Mouse (Mus musculus) CH12.LX (cell line): ENCODE measurements around the gene Slc25a28. TPM values are rescaled to one million over a fixed set of nuclear protein-coding genes. Genes with fewer than 3 reads are reported as not detected.

Experiments
- DNase-seq: peaks from one replicate; pipeline ENCODE4 v3.0.0-alpha.2; 2013; ENCODE audit errors: extremely low read depth
- H3K27ac ChIP-seq: 2 replicates; pipeline ENCODE4 v1.5.1; 2012; ENCODE audit warnings: low read depth, mild to moderate bottlenecking, control low read depth, moderate library complexity; ENCODE audit not compliant: insufficient read depth
- H3K27me3 ChIP-seq: replicated peaks from 2 replicates; pipeline ENCODE3; 2012; ENCODE audit warnings: inconsistent platforms
- H3K36me3 ChIP-seq, 2 experiments: replicated peaks in 1 of 2; 2 replicates each; pipeline versions ENCODE3 to v1.6.1; 2012; ENCODE audit warnings: inconsistent platforms in 1 of 2, low read length in 1 of 2, mild to moderate bottlenecking in 1 of 2, mixed read lengths in 1 of 2, moderate library complexity in 1 of 2; ENCODE audit not compliant: control insufficient read depth in 1 of 2, insufficient read depth in 1 of 2
- H3K4me1 ChIP-seq, 2 experiments: 2 replicates each; pipeline ENCODE4 v1.6.1; 2012; ENCODE audit warnings: inconsistent platforms in 1 of 2, moderate library complexity in 1 of 2; ENCODE audit not compliant: insufficient read depth in 2 of 2, control insufficient read depth in 1 of 2
- H3K4me2 ChIP-seq: 2 replicates; pipeline ENCODE4 v1.6.1; 2012; ENCODE audit warnings: low read depth, mild to moderate bottlenecking, control low read depth; ENCODE audit not compliant: poor library complexity, insufficient read depth, severe bottlenecking
- H3K4me3 ChIP-seq, 3 experiments: fragments of 150-350 bp in 1 of 3; sonication (generic) in 1 of 3; replicated peaks in 1 of 3; 2 replicates each; pipeline versions ENCODE3 to v1.5.1; 2011 to 2012; ENCODE audit warnings: low read depth in 2 of 3, low read length in 2 of 3, mild to moderate bottlenecking in 2 of 3, moderate library complexity in 2 of 3, control low read depth in 1 of 3, improper control_type of control experiment in 1 of 3, inconsistent platforms in 1 of 3, mixed read lengths in 1 of 3; ENCODE audit not compliant: poor library complexity in 1 of 3
- H3K79me2 ChIP-seq: replicated peaks from 2 replicates; pipeline ENCODE4 v1.6.1; 2012; ENCODE audit warnings: mild to moderate bottlenecking, moderate library complexity; ENCODE audit not compliant: control insufficient read depth, poor library complexity, insufficient read depth, severe bottlenecking; ENCODE audit errors: extremely low read depth
- H3K9ac ChIP-seq: 2 replicates; pipeline ENCODE4 v1.6.1; 2012; ENCODE audit warnings: low read depth, mild to moderate bottlenecking, control low read depth, moderate library complexity; ENCODE audit not compliant: insufficient read depth
- H3K9me3 ChIP-seq: replicated peaks from 2 replicates; pipeline ENCODE3; 2012; ENCODE audit warnings: low read length, inconsistent platforms, mixed read lengths
- BHLHE40 ChIP-seq: IDR thresholded peaks from 2 replicates; pipeline ENCODE4 v1.6.1; 2011; ENCODE audit warnings: mild to moderate bottlenecking, low read depth, low read length, improper control_type of control experiment
- CHD1 ChIP-seq: IDR thresholded peaks from 2 replicates; pipeline ENCODE4 v1.6.1; 2012; ENCODE audit warnings: low read depth, low read length, improper control_type of control experiment, inconsistent platforms
- CTCF ChIP-seq, 2 experiments: IDR thresholded peaks in 1 of 2; conservative IDR thresholded peaks in 1 of 2; 2 replicates each; pipeline ENCODE4 v1.5.1; 2011 to 2012; ENCODE audit warnings: low read depth in 2 of 2, low read length in 2 of 2, improper control_type of control experiment in 1 of 2, inconsistent platforms in 1 of 2, mild to moderate bottlenecking in 1 of 2, moderate library complexity in 1 of 2
- ELF1 ChIP-seq: IDR thresholded peaks from 2 replicates; pipeline ENCODE4 v1.6.1; 2014; ENCODE audit warnings: low read depth, mild to moderate bottlenecking, inconsistent platforms, low read length, improper control_type of control experiment
- EP300 ChIP-seq: IDR thresholded peaks from 2 replicates; pipeline ENCODE4 v1.6.1; 2011; ENCODE audit warnings: low read length, improper control_type of control experiment
- ETS1 ChIP-seq: conservative IDR thresholded peaks from 2 replicates; pipeline ENCODE4 v1.6.1; 2012; ENCODE audit warnings: low read depth, mild to moderate bottlenecking, inconsistent platforms, low read length, improper control_type of control experiment, moderate library complexity
- GABPA ChIP-seq: IDR thresholded peaks from 2 replicates; pipeline ENCODE4 v1.6.1; 2012; ENCODE audit warnings: low read depth, low read length, improper control_type of control experiment, inconsistent platforms; ENCODE audit not compliant: insufficient replicate concordance
- IRF4 ChIP-seq: IDR thresholded peaks from 2 replicates; pipeline ENCODE4 v1.6.1; 2014; ENCODE audit warnings: low read depth, mild to moderate bottlenecking, inconsistent platforms, low read length, improper control_type of control experiment
- JUND ChIP-seq: conservative IDR thresholded peaks from 2 replicates; pipeline ENCODE4 v1.6.1; 2011; ENCODE audit warnings: low read depth, low read length, improper control_type of control experiment
- KAT2A ChIP-seq: IDR thresholded peaks from 2 replicates; pipeline ENCODE4 v1.6.1; 2012; ENCODE audit warnings: low read length, improper control_type of control experiment, inconsistent platforms; ENCODE audit not compliant: insufficient replicate concordance
- MAX ChIP-seq: IDR thresholded peaks from 2 replicates; pipeline ENCODE4 v1.6.1; 2011; ENCODE audit warnings: low read length, improper control_type of control experiment
- MAZ ChIP-seq: IDR thresholded peaks from 2 replicates; pipeline ENCODE4 v1.6.1; 2012; ENCODE audit warnings: low read depth, mild to moderate bottlenecking, inconsistent platforms, low read length, improper control_type of control experiment, moderate library complexity
- MEF2A ChIP-seq: IDR thresholded peaks from 2 replicates; pipeline ENCODE4 v1.6.1; 2014; ENCODE audit warnings: low read depth, mild to moderate bottlenecking, inconsistent platforms, low read length, improper control_type of control experiment, borderline replicate concordance
- MXI1 ChIP-seq: IDR thresholded peaks from 2 replicates; pipeline ENCODE4 v1.6.1; 2011; ENCODE audit warnings: mild to moderate bottlenecking, low read depth, low read length, improper control_type of control experiment
- MYC ChIP-seq: IDR thresholded peaks from 2 replicates; pipeline ENCODE4 v1.6.1; 2011; ENCODE audit warnings: low read depth, mild to moderate bottlenecking, improper control_type of control experiment, low read length
- NELFE ChIP-seq: IDR thresholded peaks from 2 replicates; pipeline ENCODE4 v1.6.1; 2011; ENCODE audit warnings: low read depth, low read length, improper control_type of control experiment
- PAX5 ChIP-seq: IDR thresholded peaks from 2 replicates; pipeline ENCODE4 v1.6.1; 2012; ENCODE audit warnings: low read length, inconsistent platforms, mixed read lengths
- POLR2AphosphoS2 ChIP-seq: IDR thresholded peaks from 2 replicates; pipeline ENCODE4 v1.6.1; 2011; ENCODE audit warnings: low read depth, low read length, improper control_type of control experiment
- RAD21 ChIP-seq: IDR thresholded peaks from 2 replicates; pipeline ENCODE4 v1.6.1; 2011; ENCODE audit warnings: low read depth, mild to moderate bottlenecking, low read length, improper control_type of control experiment, moderate library complexity
- SIN3A ChIP-seq: IDR thresholded peaks from 2 replicates; pipeline ENCODE4 v1.6.1; 2012; ENCODE audit warnings: low read length, improper control_type of control experiment, inconsistent platforms
- TCF12 ChIP-seq: IDR thresholded peaks from 2 replicates; pipeline ENCODE4 v1.6.1; 2014; ENCODE audit warnings: low read depth, mild to moderate bottlenecking, inconsistent platforms, low read length, improper control_type of control experiment
- UBTF ChIP-seq: IDR thresholded peaks from 2 replicates; pipeline ENCODE4 v1.6.1; 2012; ENCODE audit warnings: low read depth, mild to moderate bottlenecking, inconsistent platforms, low read length, improper control_type of control experiment, moderate library complexity
- ZC3H11A ChIP-seq: IDR thresholded peaks from 2 replicates; pipeline ENCODE4 v1.6.1; 2012; ENCODE audit warnings: low read depth, mild to moderate bottlenecking, inconsistent platforms, low read length, improper control_type of control experiment
- ZNF384 ChIP-seq: IDR thresholded peaks from 2 replicates; pipeline ENCODE4 v1.6.1; 2012; ENCODE audit warnings: low read depth, low read length, improper control_type of control experiment, inconsistent platforms
- dilution Hi-C: fragments of 300-500 bp; cut with MboI; formaldehyde crosslinking; loops from 2 replicates; pipeline ENCODE4 v1.14.3; 2020; ENCODE audit warnings: low sequenced_read_pairs; ENCODE audit not compliant: extremely low pct_unique_long_range_greater_than_20kb, extremely low pct_ligation_motif_present
- in situ Hi-C: fragments of 300-500 bp; cut with MboI; formaldehyde crosslinking; loops from 3 replicates; pipeline ENCODE4 v1.14.3; 2019; ENCODE audit warnings: low sequenced_read_pairs, low pct_ligation_motif_present, low pct_unique_long_range_greater_than_20kb, mixed read lengths
- polyA plus RNA-seq: library from polyadenylated mRNA; unstranded; fragments of >175 nt; gene quantifications from 2 replicates; pipeline ENCODE4 v1.2.1, GENCODE M21; 2012; ENCODE audit warnings: low read depth; ENCODE audit not compliant: insufficient read length
- total RNA-seq, 2 experiments: library from RNA; depleted of rRNA; stranded (reverse); fragments of 300-350 nt in 1 of 2; fragments of >200 nt in 1 of 2; gene quantifications; 2 replicates each; pipeline ENCODE4 v1.2.3; 2012 to 2014

Slc25a28 gene
- total and polyA plus RNA-seq, 3 experiments = 35.2 to 48.1 (median 37.8) TPM

GRCm38 (mm10) chr19:43695514-43695964, 20.9 kb upstream of the Slc25a28 start:
- Histone ChIP-seq H3K79me2 (no peaks in the 10 kb centered on the region), H3K9ac (no peak overlapping the region), H3K27me3 (no peaks in the 10 kb centered on the region), H3K27ac (no peak overlapping the region), H3K36me3 (peaks cover 10 to 53% of the 10 kb centered on the region in 2 experiments), H3K9me3 (no peaks in the 10 kb centered on the region), H3K4me2 (no peak overlapping the region), H3K4me3 (no peak overlapping the region), H3K4me1 (peaks cover 0 to 12% of the 10 kb centered on the region in 2 experiments; a peak in 1 of 4 replicates)
- DNase-seq = no peak
- no peak for TF ChIP-seq CTCF (conservative IDR thresholded peaks at IDR 0.05 in 1 of 2, IDR thresholded peaks at IDR 0.05 in 1 of 2; ENCODE audit: low read depth in 2 of 2, low read length in 2 of 2)
- no peak for TF ChIP-seq PAX5
- TF ChIP-seq ZC3H11A = no peak
- no peak for TF ChIP-seq ELF1
- TF ChIP-seq RAD21 = no peak
- dilution Hi-C loops = no loop called here
- in situ Hi-C loops = no loop called here

DNA sequence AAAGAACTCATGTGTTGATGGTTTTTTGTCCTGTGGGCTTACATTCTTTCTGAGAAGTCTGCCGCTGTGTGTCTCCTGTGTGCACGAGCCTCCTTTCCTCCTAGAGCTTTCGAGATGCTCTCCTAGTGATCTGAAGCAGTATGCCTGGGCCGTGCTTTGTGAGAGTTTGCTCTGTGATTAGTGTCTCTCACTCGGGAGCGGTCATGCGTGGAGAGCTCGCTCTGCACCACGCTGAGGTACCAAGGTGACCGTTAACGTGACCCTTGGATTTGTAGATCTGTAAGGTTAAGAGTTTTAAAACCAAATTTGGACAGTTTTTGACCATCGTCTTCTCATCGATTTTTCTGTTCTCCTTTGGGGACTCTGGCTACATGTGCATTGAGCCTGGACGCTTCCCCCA, 18.1 kb upstream of the Slc25a28 start:
- no peak overlapping the region for H3K4me2 ChIP-seq
- peaks cover 2 to 28% of the 10 kb centered on the region in 2 experiments for H3K36me3 ChIP-seq
- H3K27me3 ChIP-seq = no peaks in the 10 kb centered on the region
- no peak overlapping the region for H3K27ac ChIP-seq
- no peaks in the 10 kb centered on the region for H3K79me2 ChIP-seq
- in situ Hi-C loops (no loop called here), dilution Hi-C loops (no loop called here)
- H3K4me1 ChIP-seq = peaks cover 0 to 21% of the 10 kb centered on the region in 2 experiments; a peak in 1 of 4 replicates
- no peak for DNase-seq
- H3K9me3 ChIP-seq = no peaks in the 10 kb centered on the region
- H3K4me3 ChIP-seq = no peak overlapping the region
- no peak overlapping the region for H3K9ac ChIP-seq
- TF ChIP-seq UBTF (no peak), CHD1 (no peak)
- TF ChIP-seq, all 38 proteins: peak for 0

DNA sequence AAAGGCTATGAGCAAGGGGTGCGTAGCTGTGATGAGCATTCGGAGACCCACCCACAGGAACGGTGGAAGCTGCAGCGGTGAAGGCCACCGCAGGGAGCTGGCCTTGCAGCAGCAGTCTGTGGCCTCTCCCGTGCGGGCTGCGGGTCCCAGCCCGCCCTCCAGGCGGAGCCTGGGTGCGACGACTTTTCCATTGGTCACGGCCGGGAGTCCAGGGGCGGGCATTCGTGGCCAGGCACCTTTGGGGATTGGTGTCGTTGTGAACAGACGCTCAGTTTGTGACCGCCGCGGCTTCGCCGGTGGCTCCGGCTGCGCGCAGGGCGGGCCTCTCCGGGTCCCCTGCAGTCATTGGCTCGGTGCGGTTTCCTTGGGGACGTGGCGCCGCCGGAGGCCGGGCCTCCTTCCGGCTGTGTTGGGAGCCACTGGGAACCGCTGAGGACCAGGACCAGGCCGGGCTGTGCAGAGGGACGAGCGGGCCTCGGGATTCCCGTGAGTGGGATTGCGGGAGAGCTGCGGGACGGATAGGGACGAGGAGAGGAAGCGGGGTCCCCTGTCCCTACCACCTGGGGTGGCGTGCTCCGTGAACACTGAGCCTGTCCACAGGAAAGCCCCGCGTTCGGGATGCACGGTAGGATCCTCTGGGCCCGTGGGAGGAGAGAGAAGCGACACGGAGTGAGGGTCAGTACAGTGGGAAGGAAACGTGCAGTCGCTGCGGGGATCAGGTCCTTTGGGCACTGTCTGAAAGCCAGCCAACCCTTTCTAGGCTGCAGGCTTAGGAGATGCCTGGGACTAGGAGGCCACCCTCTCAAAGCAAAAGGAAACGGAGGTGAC, 15.0 kb upstream of the Slc25a28 start, which contains the start of gene Entpd7:
Entpd7 (plus strand) TSS at position 254 of the 828 bp plus-strand sequence.
- H3K9me3 ChIP-seq = no peaks in the 10 kb centered on the region
- dilution Hi-C loops (no loop called here), in situ Hi-C loops (no loop called here)
- H3K4me3 ChIP-seq = peak within 1 kb of the TSS; percentile 77 to 95 (median 88)
- peaks cover 2 to 18% of the 10 kb centered on the region in 2 experiments for H3K36me3 ChIP-seq
- H3K4me2 ChIP-seq = peak within 1 kb of the TSS; percentile 53
- peak within 1 kb of the TSS; percentile 63 for H3K9ac ChIP-seq
- peak; percentile 91 for DNase-seq
- no peaks in the 10 kb centered on the region for H3K79me2 ChIP-seq
- no peak within 1 kb of the TSS for H3K27ac ChIP-seq
- H3K4me1 ChIP-seq = peaks cover under 1 to 15% of the 10 kb centered on the region in 2 experiments; a peak in 1 of 4 replicates
- no peaks in the 10 kb centered on the region for H3K27me3 ChIP-seq
- TF ChIP-seq SIN3A (peak; percentile 89; the same call in 1 of the 2 replicates), NELFE (peak; percentile 69), BHLHE40 (peak; percentile 64), ZNF384 (no peak), EP300 (no peak), UBTF (0 out of 2 replicates have a peak, but pooled peaks have one; percentile 62), MXI1 (peak; percentile 56), TCF12 (peak; percentile 54; the same call in 1 of the 2 replicates), MEF2A (no peak), MAZ (no peak), RAD21 (no peak; the same call in 1 of the 2 replicates), JUND (no peak), MAX (no peak), GABPA (no peak), IRF4 (peak; percentile 53; the same call in 1 of the 2 replicates), KAT2A (0 out of 2 replicates have a peak, but pooled peaks have one; percentile 16), MYC (no peak), ETS1 (no peak), POLR2AphosphoS2 (no peak)
